Mouse (Mus musculus) ovary, postnatal 10 days (tissue): ENCODE measurements around the gene Rps11.
A peak's percentile ranks its signal among the peaks of the same experiment; 100 is the strongest.
"Not testable (repeated sequence)": the region's sequence is repeated elsewhere in the genome, so short reads cannot be mapped to it uniquely, and the experiment has no call there.

Experiments
- DNase-seq: peaks from one replicate; pipeline ENCODE4 v3.0.0; 2022; ENCODE audit warnings: low spot score

Rps11 gene

DNA sequence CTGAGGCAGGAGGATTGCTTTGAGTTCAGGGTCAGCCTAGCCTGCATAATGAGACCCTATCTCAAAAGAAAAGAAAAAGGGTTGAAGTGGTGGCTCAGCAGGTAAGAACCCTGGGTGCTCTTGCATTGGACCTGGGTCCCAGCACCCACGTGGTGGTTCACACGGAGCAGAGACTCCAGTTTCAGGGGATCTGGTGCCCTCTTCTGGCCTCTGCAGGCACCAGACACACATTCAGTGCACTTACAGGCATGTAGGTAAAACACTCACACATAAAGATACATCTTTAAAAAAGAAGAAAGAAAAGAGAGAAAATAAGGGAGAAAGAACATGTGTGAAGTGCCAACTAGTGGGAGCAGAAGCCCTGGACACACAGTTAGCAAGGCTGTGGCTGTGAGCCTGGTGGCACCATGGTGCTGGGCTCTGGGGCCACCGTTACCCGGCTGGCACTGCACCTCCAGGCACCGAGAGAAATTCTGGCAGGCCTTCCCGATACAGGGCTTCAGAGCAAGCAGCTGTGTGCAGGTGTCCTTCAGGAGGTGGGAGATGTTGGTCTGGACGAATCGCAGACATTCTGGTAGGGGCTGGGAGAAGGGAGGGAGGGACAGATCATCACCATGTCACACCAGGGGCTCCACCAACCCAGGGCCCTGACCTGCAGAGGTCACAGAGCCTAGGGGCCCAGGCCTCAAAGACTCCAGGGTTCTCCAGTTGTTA lies 9.4 kb upstream of the Rps11 start:
- DNase-seq = no peak

GRCm38 (mm10) chr7:45131850-45132249 lies 7.6 kb upstream of the Rps11 start:
- no peak for DNase-seq

DNA sequence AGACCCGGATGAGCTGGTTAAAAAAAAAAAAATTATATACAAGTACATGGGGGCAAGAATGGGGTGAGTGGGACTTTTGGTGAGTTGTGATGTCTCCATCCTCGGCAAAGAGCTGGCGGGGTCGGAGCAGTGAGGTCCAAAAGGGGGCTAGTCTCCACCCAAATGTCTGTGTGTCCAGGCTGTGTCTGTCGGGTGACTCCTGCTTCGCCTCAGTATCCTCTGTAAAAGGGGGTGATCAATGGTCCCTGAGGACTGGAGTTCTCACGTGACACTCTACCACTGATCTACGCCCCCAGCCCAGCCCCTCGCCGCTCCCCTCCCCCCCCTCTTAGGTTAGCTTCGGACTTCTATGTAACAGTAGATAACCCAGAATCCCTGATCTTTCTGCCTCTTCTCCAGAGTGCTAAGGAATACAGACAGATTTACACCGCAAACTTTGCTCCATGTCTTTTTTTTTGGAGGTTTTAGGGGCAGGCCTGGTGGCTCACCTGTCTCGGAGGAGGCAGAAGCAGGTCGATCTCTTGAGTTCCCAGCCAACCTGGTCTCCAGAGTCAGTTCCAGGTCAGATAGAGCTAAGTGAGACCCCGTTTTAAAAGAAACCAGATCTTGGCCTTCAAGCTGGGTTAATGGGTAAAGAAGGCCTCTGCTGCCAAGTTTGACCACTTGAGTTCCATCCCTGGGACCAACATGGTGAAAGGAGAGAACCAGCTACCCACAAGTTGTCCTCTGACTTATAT lies 5.7 kb upstream of the Rps11 start:
- no peak for DNase-seq

DNA sequence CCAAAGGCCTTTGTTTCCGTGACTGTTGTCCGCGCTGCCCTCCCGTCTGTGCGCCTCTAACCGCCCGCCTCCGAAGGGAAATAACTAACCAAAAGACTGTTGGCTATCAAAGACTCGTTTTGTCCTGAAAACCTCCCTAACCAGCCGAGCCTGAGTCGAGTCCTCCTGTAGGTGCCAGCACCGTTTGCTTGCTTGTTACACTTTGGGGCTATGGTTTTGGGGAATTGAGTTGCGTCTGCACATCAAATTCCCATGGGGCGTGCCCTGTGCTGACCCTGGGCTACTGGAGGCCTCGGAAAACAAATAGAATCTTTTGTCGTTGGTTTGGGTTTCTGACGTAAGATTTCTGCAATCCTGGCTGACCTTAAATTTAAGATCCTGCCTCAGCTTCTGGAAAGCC lies 5.1 kb upstream of the Rps11 start:
- peak; percentile 33 for DNase-seq

GRCm38 (mm10) chr7:45128624-45129246 lies 4.5 kb upstream of the Rps11 start, which contains the start of gene Rpl13a:
Gene Rpl13a, minus strand, starts transcription at chr7:45128761.
- peak; percentile 92 for DNase-seq

DNA sequence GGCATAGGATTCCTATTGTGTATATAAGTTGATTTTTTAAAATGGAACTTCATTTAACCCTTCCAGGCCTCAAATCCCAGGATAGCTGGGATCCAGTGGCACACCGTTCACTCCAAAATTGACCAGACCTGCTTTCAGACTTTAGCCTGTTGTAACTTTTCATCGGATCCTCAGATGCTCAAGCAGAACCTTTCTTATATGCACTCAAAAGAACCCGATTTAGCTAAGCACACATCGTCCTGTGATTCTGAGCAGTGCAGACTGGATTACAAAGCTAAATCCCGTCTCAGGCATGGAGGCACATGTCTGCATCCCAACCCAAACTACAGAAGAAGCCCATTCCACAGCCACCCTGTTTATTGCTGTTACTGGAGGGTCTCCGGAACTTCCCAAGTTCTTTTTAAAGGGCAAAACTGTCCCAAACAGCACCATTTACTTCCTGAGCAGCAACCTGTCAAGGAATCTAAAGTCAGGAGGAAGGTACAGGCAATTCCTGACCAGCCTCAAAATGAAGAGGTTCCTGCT lies 3.5 kb upstream of the Rps11 start:
- no peak for DNase-seq

DNA sequence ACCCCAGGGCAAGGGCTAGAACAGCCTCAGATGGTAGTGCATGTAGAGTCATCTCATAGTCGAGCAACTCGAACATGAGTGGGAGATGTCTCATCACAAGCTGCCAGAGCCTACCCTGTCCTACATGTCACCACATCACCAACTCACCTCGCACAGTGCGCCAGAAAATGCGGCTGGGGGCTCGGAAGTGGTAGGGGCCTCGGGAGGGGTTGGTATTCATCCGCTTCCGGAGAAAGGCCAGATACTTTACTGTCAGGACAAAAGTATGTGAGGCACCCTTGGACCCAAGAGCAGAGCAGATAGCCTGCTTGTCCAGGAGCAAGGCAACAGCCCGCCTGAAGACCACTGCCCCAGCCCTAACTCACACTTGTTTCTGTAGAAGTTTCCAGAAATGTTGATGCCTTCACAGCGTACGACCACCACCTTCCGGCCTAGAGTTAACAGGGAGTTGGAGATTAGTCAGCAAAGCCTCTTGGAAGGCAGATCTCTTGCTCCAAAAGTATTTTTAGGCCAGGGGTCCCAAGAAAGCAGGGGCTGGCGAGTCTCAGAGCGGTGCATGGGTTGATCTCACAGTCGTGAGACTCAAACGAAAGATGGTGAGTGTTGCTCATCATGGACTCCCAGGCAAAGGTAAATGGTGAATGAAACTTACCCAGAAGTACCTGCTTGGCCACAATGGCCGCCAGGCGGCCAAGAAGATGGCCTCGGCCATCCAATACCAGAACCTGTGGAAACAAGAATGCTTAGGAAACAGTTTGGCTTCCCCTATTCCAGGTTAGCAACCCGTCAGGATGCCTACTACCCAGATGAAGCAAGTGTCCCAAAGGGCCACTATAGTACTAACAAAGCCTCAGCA lies 2.8 kb upstream of the Rps11 start:
- no peak for DNase-seq

GRCm38 (mm10) chr7:45126147-45126843 lies 2.1 kb upstream of the Rps11 start:
- no peak for DNase-seq

DNA sequence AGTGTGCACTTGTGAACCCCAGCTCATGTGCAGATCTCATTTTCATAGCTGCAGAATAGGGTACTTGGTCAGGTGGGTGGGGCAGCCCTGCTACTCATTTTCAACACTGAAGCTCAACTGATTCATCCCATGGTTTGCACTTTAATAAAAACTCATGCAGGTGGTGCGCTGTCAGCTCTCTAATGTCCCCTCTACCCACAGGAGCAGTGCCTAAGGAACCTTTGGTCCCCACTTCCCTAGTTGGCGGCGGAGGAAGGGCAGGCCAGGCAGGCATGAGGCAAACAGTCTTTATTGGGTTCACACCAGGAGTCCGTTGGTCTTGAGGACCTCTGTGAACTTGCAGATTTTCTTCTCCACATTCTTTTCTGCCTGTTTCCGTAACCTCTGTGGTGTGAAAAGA lies 1.4 kb upstream of the Rps11 start:
- not testable (repeated sequence) for DNase-seq

GRCm38 (mm10) chr7:45125144-45125600 lies 933 bp upstream of the Rps11 start:
- no peak for DNase-seq

DNA sequence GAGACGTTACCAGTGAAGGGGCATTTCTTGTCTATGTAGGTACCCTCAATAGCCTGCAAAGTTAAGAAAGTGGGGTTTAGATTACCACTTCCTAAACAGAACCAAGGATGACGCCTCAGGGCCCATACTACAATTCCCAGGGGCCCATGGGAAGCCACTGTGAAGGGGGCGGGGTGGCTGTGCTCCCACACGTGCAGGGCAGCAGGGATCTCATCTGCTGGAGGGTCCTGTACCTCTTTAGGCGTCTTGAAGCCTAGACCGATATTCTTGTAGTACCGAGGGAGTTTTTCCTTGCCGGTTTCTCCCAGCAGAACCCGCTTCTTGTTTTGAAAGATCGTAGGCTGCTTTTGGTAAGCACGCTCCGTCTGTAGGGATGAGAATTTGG lies 1.1 kb downstream of the Rps11 start:
- DNase-seq = no peak

- no peak for DNase-seq
Measured at GRCm38 (mm10) chr7:45122561-45123185, 1.6 kb downstream of the Rps11 start.

GRCm38 (mm10) chr7:45121966-45122365 lies 2.3 kb downstream of the Rps11 start:
- no peak for DNase-seq

DNA sequence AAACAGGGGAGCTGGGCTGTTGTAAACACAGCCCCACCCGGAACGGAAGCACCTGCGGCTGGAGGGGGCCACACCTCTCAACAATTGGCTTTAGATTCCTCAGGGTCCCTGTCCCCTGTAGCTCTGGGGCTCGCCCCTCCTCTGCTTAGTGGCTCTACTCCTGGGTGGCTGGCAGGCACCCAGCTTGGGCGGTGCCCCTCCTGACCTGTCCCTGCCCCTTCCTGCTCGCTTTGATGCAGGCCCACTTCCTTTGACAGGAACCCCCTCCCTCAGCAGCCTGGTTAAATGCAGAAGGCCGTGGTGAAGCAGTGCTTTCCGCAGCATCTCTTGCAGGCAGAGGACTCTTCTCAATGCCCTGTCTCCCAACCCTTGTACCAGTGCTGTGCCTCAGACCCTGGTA lies 2.8 kb downstream of the Rps11 start:
- DNase-seq = no peak

- no peak for DNase-seq
Measured at GRCm38 (mm10) chr7:45119780-45120709, 4.2 kb downstream of the Rps11 start.

- DNase-seq = no peak
Measured at GRCm38 (mm10) chr7:45118336-45118735, 5.9 kb downstream of the Rps11 start.

DNA sequence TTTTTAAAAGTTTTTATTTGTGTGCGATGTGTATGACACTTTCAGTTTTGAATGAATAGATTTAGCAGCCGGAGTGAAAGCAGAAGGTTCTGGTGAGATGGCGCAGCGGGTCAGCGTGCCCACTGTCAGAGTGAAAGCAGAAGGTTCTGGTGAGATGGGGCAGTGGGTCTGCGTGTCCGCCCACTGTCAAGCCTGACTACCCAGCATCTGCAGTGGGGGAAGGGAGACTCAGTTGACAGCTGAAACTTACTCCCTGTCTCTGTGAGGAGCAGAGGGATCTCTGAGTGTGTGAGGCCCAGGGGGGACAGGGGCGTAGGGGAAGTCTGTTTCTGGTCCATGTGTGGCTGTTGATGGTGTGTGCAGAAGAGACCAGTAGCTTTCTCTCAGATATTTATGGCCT lies 6.7 kb downstream of the Rps11 start:
- no peak for DNase-seq

- no peak for DNase-seq
Measured at GRCm38 (mm10) chr7:45113476-45113875, 10.8 kb downstream of the Rps11 start.

GRCm38 (mm10) chr7:45112529-45112928 lies 11.7 kb downstream of the Rps11 start:
- DNase-seq = no peak

DNA sequence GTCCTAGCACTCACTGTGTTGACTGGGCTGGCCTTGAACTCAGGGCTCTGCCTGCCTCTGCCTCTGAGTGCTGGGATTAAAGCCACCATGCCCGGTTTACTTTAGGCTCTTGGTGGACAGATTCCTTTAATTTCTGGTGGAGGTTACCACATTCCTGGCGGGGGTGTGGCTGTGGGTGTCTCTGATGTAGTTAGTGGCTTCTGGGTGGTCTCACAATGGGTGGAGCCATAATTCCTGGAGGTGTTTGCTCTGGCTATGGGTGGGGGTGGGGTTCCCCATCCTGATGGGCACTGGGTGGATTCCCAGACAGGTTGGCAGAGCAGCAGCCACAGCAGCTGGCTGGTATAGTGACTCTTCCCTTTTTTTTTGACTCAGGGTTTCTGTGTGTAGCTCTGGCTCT lies 12.3 kb downstream of the Rps11 start:
- no peak for DNase-seq
